Mouse (Mus musculus): Measurements from ENCODE around the gene Fam19a2. TPM values are rescaled to one million over a fixed set of nuclear protein-coding genes. Genes with fewer than 3 reads are reported as not detected.

Fam19a2 gene
- 46.9 and 53.4 TPM in 2 replicates for polyA plus RNA-seq (2014; fragmentation: Nextera tagmentation; extraction: Ambion mirVana)

- H3K9ac ChIP-seq: peak within 1 kb of the TSS; percentile 86
- no peaks in the 10 kb centered on the region for H3K36me3 ChIP-seq (replicated peaks; ENCODE audit: control insufficient read depth, insufficient read depth)
- peak; percentile 64 for ATAC-seq (ENCODE audit: low FRiP score)
- peak within 1 kb of the TSS; percentile 81 for H3K4me2 ChIP-seq (replicated peaks)
- 0 out of 2 replicates have a peak, but pooled peaks cover 6% of the 10 kb centered on the region for H3K4me1 ChIP-seq (replicated peaks; ENCODE audit: control insufficient read depth, insufficient read depth, low read length)
- DNase-seq (ENCODE audit: low spot score): peak; percentile 92
- no peaks in the 10 kb centered on the region for H3K27me3 ChIP-seq (ENCODE audit: control insufficient read depth, insufficient read depth, low read length)
- H3K9me3 ChIP-seq (ENCODE audit: control insufficient read depth, low read length): no peaks in the 10 kb centered on the region
- WGBS: under 1% methylated on average over 12 of the region's 12 CpGs
- peak within 1 kb of the TSS; percentile 70 for H3K4me3 ChIP-seq (replicated peaks; ENCODE audit: low read length)
- H3K27ac ChIP-seq: peak within 1 kb of the TSS; percentile 80
These were observed at the start of gene Fam19a2 for GRCm38 (mm10) chr10:123263876-123264309. Gene Fam19a2 (plus strand): TSS chr10:123263996.

DNA sequence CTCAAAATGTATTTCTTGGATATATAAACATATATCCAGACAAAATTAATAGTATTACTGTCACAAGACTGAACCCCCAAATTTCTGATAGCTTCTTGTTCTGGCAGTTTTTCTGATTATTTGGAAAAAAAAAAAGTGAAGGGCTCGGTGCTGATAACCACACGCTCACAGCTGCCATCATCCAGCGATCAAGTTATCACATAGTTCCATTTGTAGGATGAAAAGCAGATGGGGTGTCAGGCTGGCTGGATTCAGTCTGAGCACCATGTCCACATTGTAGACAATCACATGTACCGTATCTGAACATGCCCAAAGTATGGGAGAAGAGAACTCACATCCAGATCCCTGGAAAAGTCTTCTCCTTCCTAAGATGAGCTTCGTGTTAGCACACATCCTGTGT, 41.0 kb upstream of the Fam19a2 start:
- DNase-seq (ENCODE audit: low spot score): no peak
- Histone ChIP-seq H3K4me2 (replicated peaks) (no peak overlapping the region), H3K4me3 (replicated peaks; ENCODE audit: low read length) (no peak overlapping the region), H3K9me3 (ENCODE audit: control insufficient read depth, low read length) (no peaks in the 10 kb centered on the region), H3K9ac (no peak overlapping the region), H3K27me3 (ENCODE audit: control insufficient read depth, insufficient read depth, low read length) (no peaks in the 10 kb centered on the region), H3K27ac (no peak overlapping the region), H3K4me1 (replicated peaks; ENCODE audit: control insufficient read depth, insufficient read depth, low read length) (no peaks in the 10 kb centered on the region), H3K36me3 (replicated peaks; ENCODE audit: control insufficient read depth, insufficient read depth) (no peaks in the 10 kb centered on the region)
- no peak for ATAC-seq (ENCODE audit: low FRiP score)
- 96% methylated on average over 5 of the region's 5 CpGs for WGBS

DNA sequence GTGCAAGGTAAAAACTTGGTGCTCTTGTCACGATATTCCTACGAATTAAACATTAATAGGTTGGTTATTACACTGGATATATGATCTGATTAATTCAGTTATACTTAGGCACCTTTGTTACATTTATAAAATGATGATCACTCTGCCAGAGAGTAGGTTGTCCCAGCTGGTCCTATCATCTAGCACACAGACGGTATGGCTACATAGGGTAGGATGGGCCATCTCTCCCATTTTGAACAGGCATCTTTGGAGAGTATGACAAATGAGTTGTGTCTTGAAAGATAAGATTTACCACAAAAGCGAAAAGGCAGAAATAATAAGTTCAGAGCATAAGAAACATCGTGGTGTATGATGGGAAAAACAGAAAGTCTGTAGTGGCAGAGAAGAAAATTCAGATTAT, 34.4 kb upstream of the Fam19a2 start:
- no peak overlapping the region for H3K4me2 ChIP-seq (replicated peaks)
- no peak overlapping the region for H3K27ac ChIP-seq
- no peaks in the 10 kb centered on the region for H3K36me3 ChIP-seq (replicated peaks; ENCODE audit: control insufficient read depth, insufficient read depth)
- no peaks in the 10 kb centered on the region for H3K27me3 ChIP-seq (ENCODE audit: control insufficient read depth, insufficient read depth, low read length)
- H3K4me3 ChIP-seq (replicated peaks; ENCODE audit: low read length): no peak overlapping the region
- no peak for ATAC-seq (ENCODE audit: low FRiP score)
- no peak overlapping the region for H3K9ac ChIP-seq
- WGBS: 91% methylated on average over 5 of the region's 5 CpGs
- no peaks in the 10 kb centered on the region for H3K4me1 ChIP-seq (replicated peaks; ENCODE audit: control insufficient read depth, insufficient read depth, low read length)
- H3K9me3 ChIP-seq (ENCODE audit: control insufficient read depth, low read length): no peaks in the 10 kb centered on the region
- DNase-seq (ENCODE audit: low spot score): no peak

GRCm38 (mm10) chr10:123248063-123248462, 15.7 kb upstream of the Fam19a2 start:
- H3K4me1 ChIP-seq (replicated peaks; ENCODE audit: control insufficient read depth, insufficient read depth, low read length): no peaks in the 10 kb centered on the region
- H3K36me3 ChIP-seq (replicated peaks; ENCODE audit: control insufficient read depth, insufficient read depth): no peaks in the 10 kb centered on the region
- 86% methylated on average over 6 of the region's 6 CpGs for WGBS
- no peak for DNase-seq (ENCODE audit: low spot score)
- no peak overlapping the region for H3K4me3 ChIP-seq (replicated peaks; ENCODE audit: low read length)
- no peak overlapping the region for H3K27ac ChIP-seq
- H3K9me3 ChIP-seq (ENCODE audit: control insufficient read depth, low read length): no peaks in the 10 kb centered on the region
- H3K4me2 ChIP-seq (replicated peaks): no peak overlapping the region
- no peaks in the 10 kb centered on the region for H3K27me3 ChIP-seq (ENCODE audit: control insufficient read depth, insufficient read depth, low read length)
- no peak overlapping the region for H3K9ac ChIP-seq
- ATAC-seq (ENCODE audit: low FRiP score): no peak

DNA sequence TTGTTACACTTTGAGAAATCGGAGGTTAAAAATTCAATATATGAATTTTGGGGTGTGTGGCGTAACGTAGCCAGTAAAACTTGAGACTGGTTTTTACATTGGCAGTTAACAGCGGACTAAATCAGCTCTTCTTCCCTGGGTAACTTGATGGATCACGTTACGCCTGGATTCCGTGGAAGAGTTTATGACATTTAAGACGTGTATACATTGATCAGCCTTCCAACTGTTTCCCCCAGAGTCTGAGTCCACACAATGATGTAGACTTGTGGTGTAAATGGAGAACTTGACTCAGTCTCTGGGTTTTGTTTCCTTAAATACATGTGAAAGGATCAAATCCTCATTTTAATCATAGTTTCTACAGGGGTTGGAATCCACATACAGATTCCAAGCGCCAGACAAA, 11.9 kb upstream of the Fam19a2 start:
- no peak for ATAC-seq (ENCODE audit: low FRiP score)
- Histone ChIP-seq H3K9me3 (ENCODE audit: control insufficient read depth, low read length) (no peaks in the 10 kb centered on the region), H3K27me3 (ENCODE audit: control insufficient read depth, insufficient read depth, low read length) (no peaks in the 10 kb centered on the region), H3K27ac (no peak overlapping the region), H3K4me3 (replicated peaks; ENCODE audit: low read length) (no peak overlapping the region), H3K9ac (no peak overlapping the region), H3K4me1 (replicated peaks; ENCODE audit: control insufficient read depth, insufficient read depth, low read length) (no peaks in the 10 kb centered on the region), H3K36me3 (replicated peaks; ENCODE audit: control insufficient read depth, insufficient read depth) (no peaks in the 10 kb centered on the region), H3K4me2 (replicated peaks) (no peak overlapping the region)
- 86% methylated on average over 9 of the region's 9 CpGs for WGBS
- no peak for DNase-seq (ENCODE audit: low spot score)

DNA sequence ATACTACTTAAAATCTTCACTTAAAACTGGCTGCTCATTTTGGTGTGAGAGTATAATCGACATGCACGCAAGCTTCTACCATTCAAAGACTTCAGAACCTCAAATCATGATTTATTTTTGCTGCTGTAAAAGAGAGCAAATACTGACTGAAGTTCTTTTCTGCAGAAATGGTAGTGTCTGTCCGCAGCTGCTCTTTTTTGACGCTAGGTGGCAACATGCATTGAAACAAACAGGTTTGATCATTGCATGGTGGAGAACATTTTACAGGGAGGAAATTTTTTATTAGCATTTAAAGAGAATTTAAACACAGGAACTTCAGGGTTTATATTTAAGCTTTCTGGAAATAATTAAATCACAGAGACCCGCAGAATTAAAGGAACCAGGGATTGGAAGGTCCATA, 9.5 kb upstream of the Fam19a2 start:
- no peak overlapping the region for H3K4me2 ChIP-seq (replicated peaks)
- WGBS: 41% methylated on average over 5 of the region's 5 CpGs
- H3K4me1 ChIP-seq (replicated peaks; ENCODE audit: control insufficient read depth, insufficient read depth, low read length): no peaks in the 10 kb centered on the region
- ATAC-seq (ENCODE audit: low FRiP score) (no peak), DNase-seq (ENCODE audit: low spot score) (peak; percentile 74)
- H3K9ac ChIP-seq: no peak overlapping the region
- H3K36me3 ChIP-seq (replicated peaks; ENCODE audit: control insufficient read depth, insufficient read depth): no peaks in the 10 kb centered on the region
- no peak overlapping the region for H3K27ac ChIP-seq
- no peaks in the 10 kb centered on the region for H3K9me3 ChIP-seq (ENCODE audit: control insufficient read depth, low read length)
- H3K4me3 ChIP-seq (replicated peaks; ENCODE audit: low read length): no peak overlapping the region
- no peaks in the 10 kb centered on the region for H3K27me3 ChIP-seq (ENCODE audit: control insufficient read depth, insufficient read depth, low read length)

DNA sequence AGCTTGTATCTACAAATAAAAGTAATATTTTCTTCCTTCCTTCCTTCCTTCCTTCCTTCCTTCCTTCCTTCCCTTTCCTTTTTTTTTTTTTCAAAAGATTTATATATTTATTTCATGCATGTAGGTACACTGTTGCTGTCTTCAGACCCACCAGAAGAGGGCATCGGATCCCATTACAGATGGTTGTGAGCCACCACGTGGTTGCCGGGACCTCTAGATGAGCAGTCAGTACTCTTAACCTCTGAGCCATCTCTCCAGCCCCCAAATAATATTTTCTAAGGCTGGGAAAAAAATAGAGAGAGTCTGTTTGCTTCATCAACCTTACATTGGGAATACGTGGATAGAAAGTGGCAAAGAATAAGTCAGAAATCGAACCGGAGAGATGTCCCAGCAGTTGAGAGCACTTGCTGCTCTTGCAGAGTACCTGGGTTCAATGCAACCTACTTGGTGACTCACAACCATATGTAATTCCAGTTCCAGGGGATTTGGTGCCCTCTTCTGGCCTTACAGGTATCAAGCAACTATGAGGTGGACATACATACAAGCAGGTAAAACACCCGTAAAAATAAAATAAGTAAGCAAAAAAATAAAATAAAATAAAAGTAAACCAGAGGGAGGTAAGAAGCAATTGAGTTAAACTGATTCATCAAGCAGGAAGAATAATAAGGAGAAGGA, 8.0 kb upstream of the Fam19a2 start:
- DNase-seq (ENCODE audit: low spot score) (no peak), ATAC-seq (ENCODE audit: low FRiP score) (no peak)
- no peaks in the 10 kb centered on the region for H3K9me3 ChIP-seq (ENCODE audit: control insufficient read depth, low read length)
- H3K4me1 ChIP-seq (replicated peaks; ENCODE audit: control insufficient read depth, insufficient read depth, low read length): no peaks in the 10 kb centered on the region
- H3K4me2 ChIP-seq (replicated peaks): no peak overlapping the region
- no peaks in the 10 kb centered on the region for H3K27me3 ChIP-seq (ENCODE audit: control insufficient read depth, insufficient read depth, low read length)
- WGBS: 81% methylated on average over 7 of the region's 7 CpGs
- no peak overlapping the region for H3K4me3 ChIP-seq (replicated peaks; ENCODE audit: low read length)
- H3K27ac ChIP-seq: no peak overlapping the region
- no peaks in the 10 kb centered on the region for H3K36me3 ChIP-seq (replicated peaks; ENCODE audit: control insufficient read depth, insufficient read depth)
- H3K9ac ChIP-seq: no peak overlapping the region

- Histone ChIP-seq H3K27me3 (ENCODE audit: control insufficient read depth, insufficient read depth, low read length) (no peaks in the 10 kb centered on the region), H3K4me1 (replicated peaks; ENCODE audit: control insufficient read depth, insufficient read depth, low read length) (0 out of 2 replicates have a peak, but pooled peaks cover 6% of the 10 kb centered on the region), H3K4me2 (replicated peaks) (peak overlapping the region; percentile 81), H3K4me3 (replicated peaks; ENCODE audit: low read length) (peak overlapping the region; percentile 70), H3K36me3 (replicated peaks; ENCODE audit: control insufficient read depth, insufficient read depth) (no peaks in the 10 kb centered on the region), H3K9me3 (ENCODE audit: control insufficient read depth, low read length) (no peaks in the 10 kb centered on the region), H3K9ac (peak overlapping the region; percentile 86), H3K27ac (peak overlapping the region; percentile 80)
- WGBS: under 1% methylated on average over 84 of the region's 84 CpGs
- ATAC-seq (ENCODE audit: low FRiP score) (peak; percentile 69), DNase-seq (ENCODE audit: low spot score) (peak; percentile 55)
These were observed 830 bp downstream of the Fam19a2 start for GRCm38 (mm10) chr10:123264461-123265191.

DNA sequence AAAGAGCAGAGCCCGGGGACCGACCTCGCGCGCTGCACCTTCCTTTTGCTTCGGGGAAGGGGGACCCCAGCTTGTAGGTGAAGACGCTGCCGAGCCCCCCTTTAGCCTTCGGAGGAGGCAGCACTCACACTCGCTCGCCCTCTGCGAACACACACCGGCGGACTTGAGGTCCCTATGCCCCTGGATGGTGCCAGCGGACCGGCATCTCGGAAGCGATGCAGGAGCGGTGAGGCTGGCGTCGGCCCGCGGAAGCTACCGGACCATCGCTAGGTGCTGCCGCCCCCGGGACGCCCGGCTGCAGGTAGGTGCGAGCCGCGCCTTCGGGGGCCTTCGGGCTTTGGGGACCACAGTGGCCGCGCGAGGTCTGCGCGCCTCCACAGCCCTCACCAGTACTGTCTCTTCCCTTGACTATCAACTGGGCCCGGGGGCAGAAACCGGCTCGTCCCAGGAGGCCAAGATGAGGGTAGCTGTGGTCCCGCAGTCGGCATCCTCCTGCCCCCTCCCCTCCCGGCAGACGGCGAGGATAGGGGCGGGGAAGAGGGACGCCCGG, 1.5 kb downstream of the Fam19a2 start:
- Histone ChIP-seq H3K4me2 (replicated peaks) (peak overlapping the region; percentile 81), H3K4me3 (replicated peaks; ENCODE audit: low read length) (peak overlapping the region; percentile 70), H3K9me3 (ENCODE audit: control insufficient read depth, low read length) (no peaks in the 10 kb centered on the region), H3K27me3 (ENCODE audit: control insufficient read depth, insufficient read depth, low read length) (no peaks in the 10 kb centered on the region), H3K9ac (peak overlapping the region; percentile 86), H3K27ac (peak overlapping the region; percentile 80), H3K36me3 (replicated peaks; ENCODE audit: control insufficient read depth, insufficient read depth) (no peaks in the 10 kb centered on the region), H3K4me1 (replicated peaks; ENCODE audit: control insufficient read depth, insufficient read depth, low read length) (0 out of 2 replicates have a peak, but pooled peaks cover 6% of the 10 kb centered on the region)
- no peak for DNase-seq (ENCODE audit: low spot score)
- ATAC-seq (ENCODE audit: low FRiP score): peak; percentile 31; the same call in 1 of the 2 replicates
- WGBS: under 1% methylated on average over 44 of the region's 50 CpGs
